1 mouse cellular context compared by ENCODE assay signal in the genomic region with DNA sequence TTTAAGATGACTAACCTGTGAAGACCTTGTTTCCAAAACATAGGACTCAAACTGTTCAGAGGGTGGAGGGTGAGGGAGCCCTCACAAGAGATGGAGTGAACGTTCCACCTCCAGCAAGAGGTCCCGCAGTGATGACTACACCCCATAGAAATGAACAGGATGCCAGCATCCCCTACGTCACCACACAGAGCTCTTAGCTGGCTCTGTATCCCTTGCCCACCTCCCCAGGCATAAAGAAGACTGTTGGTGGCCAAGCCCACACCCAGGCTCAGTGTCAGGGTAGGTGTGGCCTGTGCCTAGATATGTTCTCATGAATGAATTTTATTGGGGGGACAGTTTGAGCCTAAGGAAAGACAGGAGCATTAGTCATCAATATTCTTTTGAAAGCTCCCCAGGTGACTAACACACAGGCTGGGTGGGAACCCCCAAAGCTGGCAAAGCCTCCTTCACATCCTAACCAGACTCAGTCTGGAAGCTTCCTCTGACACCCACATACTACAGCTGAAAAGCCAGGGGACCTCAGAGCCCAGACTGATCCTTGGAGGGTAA.
TF ChIP-seq lines count a peak whose summit lies in the region.

No protein-coding gene starts in this region.

TF ChIP-seq in CH12.LX, 34 proteins besides CTCF, POLR2A, EP300 and RAD21:
- TF ChIP-seq IRF4 (IDR thresholded peaks at IDR 0.05; ENCODE audit: low read depth, low read length) (no peak), MXI1 (IDR thresholded peaks at IDR 0.05; ENCODE audit: low read depth, low read length) (0 out of 2 replicates have a peak, but pooled peaks have one; percentile 24), JUND (conservative IDR thresholded peaks at IDR 0.05; ENCODE audit: low read depth, low read length) (no peak), ETS1 (conservative IDR thresholded peaks at IDR 0.05; ENCODE audit: low read depth, low read length) (no peak)
TF ChIP-seq in CH12.LX: peak in this region for 1.
